8 mouse cellular contexts compared by ENCODE assay signal in genomic region chr7:25675405-25675804, GRCm38 (mm10). TPM values are rescaled to one million over a fixed set of nuclear protein-coding genes. Genes with fewer than 3 reads are reported as not detected.
DNase-seq lines count a peak whose midpoint lies in the region; ATAC-seq and TF ChIP-seq lines count a peak whose summit lies in the region.

No protein-coding gene starts in this region.

- H3K9ac ChIP-seq in kidney, embryonic 16.5 days (replicated peaks; ENCODE audit: low read length) = no peak overlapping the region
- no peak overlapping the region for H3K9ac ChIP-seq in kidney, embryonic 15.5 days
- H3K9ac ChIP-seq in forebrain, embryonic 15.5 days (replicated peaks) = no peak overlapping the region
- H3K9ac ChIP-seq in hindbrain, postnatal 0 days (replicated peaks; ENCODE audit: low read length) = 0 out of 2 replicates have a peak overlapping the region, but pooled peaks have one; percentile 72
- no peak overlapping the region for H3K9ac ChIP-seq in midbrain, embryonic 14.5 days (replicated peaks; ENCODE audit: low read length)

- 35% methylated on average over 6 of the region's 6 CpGs for whole genome bisulfite sequencing in kidney, embryonic 16.5 days
- 48% methylated on average over 6 of the region's 6 CpGs for WGBS in kidney, embryonic 15.5 days
- WGBS in forebrain, embryonic 15.5 days = 49% methylated on average over 6 of the region's 6 CpGs
- 34% methylated on average over 6 of the region's 6 CpGs for WGBS in hindbrain, postnatal 0 days
- 44% methylated on average over 6 of the region's 6 CpGs for WGBS in midbrain, embryonic 14.5 days

- no peak for DNase-seq in hindbrain, postnatal 0 days (ENCODE audit: low spot score)
- no peak for DNase-seq in midbrain, embryonic 14.5 days
- DNase-seq in yolk sac, embryonic 10.5 days (ENCODE audit: low spot score) = no peak
- no peak for DNase-seq in frontal cortex, postnatal 36 days (ENCODE audit: low spot score in 2 of 2)
- DNase-seq in spleen, postnatal 10 days (ENCODE audit: low spot score in 2 of 2) = no peak

- no peak for ATAC-seq in kidney, embryonic 16.5 days (ENCODE audit: low FRiP score, low TSS enrichment)
- ATAC-seq in kidney, embryonic 15.5 days (replicated peaks; ENCODE audit: low FRiP score) = no peak
- no peak for ATAC-seq in forebrain, embryonic 15.5 days (replicated peaks)
- ATAC-seq in hindbrain, postnatal 0 days = 0 out of 2 replicates have a peak, but pooled peaks have one; percentile 8
- no peak for ATAC-seq in midbrain, embryonic 14.5 days (ENCODE audit: low FRiP score, low TSS enrichment)

- H3K36me3 ChIP-seq in kidney, embryonic 16.5 days (ENCODE audit: insufficient read depth, low read length) = no peaks in the 10 kb centered on the region
- H3K36me3 ChIP-seq in kidney, embryonic 15.5 days = no peaks in the 10 kb centered on the region
- no peaks in the 10 kb centered on the region for H3K36me3 ChIP-seq in forebrain, embryonic 15.5 days
- H3K36me3 ChIP-seq in hindbrain, postnatal 0 days (ENCODE audit: insufficient read depth, low read length) = no peaks in the 10 kb centered on the region
- no peaks in the 10 kb centered on the region for H3K36me3 ChIP-seq in midbrain, embryonic 14.5 days (ENCODE audit: control insufficient read depth, insufficient read depth, low read length)

- H3K9me3 ChIP-seq in kidney, embryonic 16.5 days (ENCODE audit: low read length) = no peaks in the 10 kb centered on the region
- no peaks in the 10 kb centered on the region for H3K9me3 ChIP-seq in kidney, embryonic 15.5 days (replicated peaks)
- H3K9me3 ChIP-seq in forebrain, embryonic 15.5 days = no peaks in the 10 kb centered on the region
- no peaks in the 10 kb centered on the region for H3K9me3 ChIP-seq in hindbrain, postnatal 0 days (ENCODE audit: low read length)
- H3K9me3 ChIP-seq in midbrain, embryonic 14.5 days (ENCODE audit: control insufficient read depth, low read length) = no peaks in the 10 kb centered on the region

- no peak for TF ChIP-seq CTCF in hindbrain, postnatal 0 days (IDR thresholded peaks at IDR 0.05; ENCODE audit: low read depth)

- H3K4me3 ChIP-seq in kidney, embryonic 16.5 days (ENCODE audit: low read length) = peak overlapping the region; percentile 46
- no peak overlapping the region for H3K4me3 ChIP-seq in kidney, embryonic 15.5 days (replicated peaks)
- peak overlapping the region; percentile 41; the same call in 1 of the 2 replicates for H3K4me3 ChIP-seq in forebrain, embryonic 15.5 days
- peak overlapping the region; percentile 51 for H3K4me3 ChIP-seq in hindbrain, postnatal 0 days (ENCODE audit: low read length)
- peak overlapping the region; percentile 43 for H3K4me3 ChIP-seq in midbrain, embryonic 14.5 days (replicated peaks; ENCODE audit: low read depth, low read length)

- peaks cover 36% of the 10 kb centered on the region for H3K27me3 ChIP-seq in kidney, embryonic 16.5 days (ENCODE audit: insufficient read depth, low read length)
- peaks cover 56% of the 10 kb centered on the region for H3K27me3 ChIP-seq in kidney, embryonic 15.5 days
- peaks cover 23% of the 10 kb centered on the region for H3K27me3 ChIP-seq in forebrain, embryonic 15.5 days
- H3K27me3 ChIP-seq in hindbrain, postnatal 0 days (ENCODE audit: insufficient read depth, low read length) = no peaks in the 10 kb centered on the region
- peaks cover 25% of the 10 kb centered on the region for H3K27me3 ChIP-seq in midbrain, embryonic 14.5 days (ENCODE audit: control insufficient read depth, insufficient read depth, low read length)

- no peak overlapping the region for H3K27ac ChIP-seq in kidney, embryonic 16.5 days (ENCODE audit: low read length)
- H3K27ac ChIP-seq in kidney, embryonic 15.5 days = no peak overlapping the region
- H3K27ac ChIP-seq in forebrain, embryonic 15.5 days (replicated peaks) = no peak overlapping the region
- H3K27ac ChIP-seq in hindbrain, postnatal 0 days = no peak overlapping the region
- H3K27ac ChIP-seq in midbrain, embryonic 14.5 days (replicated peaks; ENCODE audit: low read depth, low read length) = no peak overlapping the region

- H3K4me1 ChIP-seq in kidney, embryonic 16.5 days (ENCODE audit: insufficient read depth, low read length) = peaks cover 13% of the 10 kb centered on the region
- H3K4me1 ChIP-seq in kidney, embryonic 15.5 days = peaks cover 16% of the 10 kb centered on the region
- peaks cover 33% of the 10 kb centered on the region for H3K4me1 ChIP-seq in forebrain, embryonic 15.5 days
- H3K4me1 ChIP-seq in hindbrain, postnatal 0 days (ENCODE audit: insufficient read depth, low read length) = no peaks in the 10 kb centered on the region
- H3K4me1 ChIP-seq in midbrain, embryonic 14.5 days (ENCODE audit: control insufficient read depth, insufficient read depth, low read length) = peaks cover 12% of the 10 kb centered on the region; the same call in 1 of the 2 replicates

- peak overlapping the region; percentile 68; the same call in 1 of the 2 replicates for H3K4me2 ChIP-seq in kidney, embryonic 16.5 days (replicated peaks; ENCODE audit: low read depth, low read length)
- H3K4me2 ChIP-seq in kidney, embryonic 15.5 days = no peak overlapping the region
- H3K4me2 ChIP-seq in forebrain, embryonic 15.5 days (replicated peaks) = peak overlapping the region; percentile 55; the same call in 1 of the 2 replicates
- H3K4me2 ChIP-seq in hindbrain, postnatal 0 days (ENCODE audit: low read depth, low read length) = peak overlapping the region; percentile 68
- H3K4me2 ChIP-seq in midbrain, embryonic 14.5 days (ENCODE audit: low read length) = peak overlapping the region; percentile 61

RNA-seq across cellular contexts. Expression of gene Tmem91, which starts 0.4 kb away (rescaled TPM):
- polyA plus RNA-seq in kidney, embryonic 16.5 days (2015; fragmentation: Nextera tagmentation; extraction: Ambion mirVana) = 2.3 and 3.7 TPM in 2 replicates
- 2.4 and 2.8 TPM in 2 replicates for polyA plus RNA-seq in kidney, embryonic 15.5 days (2015; fragmentation: Nextera tagmentation; extraction: Ambion mirVana)
- polyA plus RNA-seq in forebrain, embryonic 15.5 days (2015; fragmentation: Nextera tagmentation; extraction: Ambion mirVana) = 14.4 and 17.0 TPM in 2 replicates
- total RNA-seq in hindbrain, postnatal 0 days (2014; rRNA removed) = 62.1 and 115 TPM in 2 replicates
- polyA plus RNA-seq in hindbrain, postnatal 0 days (2015; fragmentation: Nextera tagmentation; extraction: Ambion mirVana) = 182 and 185 TPM in 2 replicates
- polyA plus RNA-seq in midbrain, embryonic 14.5 days (2014; fragmentation: Nextera tagmentation; extraction: Ambion mirVana) = 32.8 and 46.5 TPM in 2 replicates

RNA-seq across cellular contexts. Expression of gene B9d2, which starts 5.2 kb away (rescaled TPM):
- 35.0 and 35.8 TPM in 2 replicates for polyA plus RNA-seq in kidney, embryonic 16.5 days (2015; fragmentation: Nextera tagmentation; extraction: Ambion mirVana)
- polyA plus RNA-seq in kidney, embryonic 15.5 days (2015; fragmentation: Nextera tagmentation; extraction: Ambion mirVana) = 28.4 and 32.3 TPM in 2 replicates
- polyA plus RNA-seq in forebrain, embryonic 15.5 days (2015; fragmentation: Nextera tagmentation; extraction: Ambion mirVana) = 39.2 and 39.4 TPM in 2 replicates
- 29.5 and 51.3 TPM in 2 replicates for total RNA-seq in hindbrain, postnatal 0 days (2014; rRNA removed)
- 50.8 and 55.6 TPM in 2 replicates for polyA plus RNA-seq in hindbrain, postnatal 0 days (2015; fragmentation: Nextera tagmentation; extraction: Ambion mirVana)
- 44.3 and 47.9 TPM in 2 replicates for polyA plus RNA-seq in midbrain, embryonic 14.5 days (2014; fragmentation: Nextera tagmentation; extraction: Ambion mirVana)

RNA-seq across cellular contexts. Expression of gene Tgfb1, which starts 11.4 kb away (rescaled TPM):
- 2.9 and 3.7 TPM in 2 replicates for polyA plus RNA-seq in kidney, embryonic 16.5 days (2015; fragmentation: Nextera tagmentation; extraction: Ambion mirVana)
- polyA plus RNA-seq in kidney, embryonic 15.5 days (2015; fragmentation: Nextera tagmentation; extraction: Ambion mirVana) = 3.0 and 3.1 TPM in 2 replicates
- polyA plus RNA-seq in forebrain, embryonic 15.5 days (2015; fragmentation: Nextera tagmentation; extraction: Ambion mirVana) = 0.62 and 0.74 TPM in 2 replicates
- total RNA-seq in hindbrain, postnatal 0 days (2014; rRNA removed) = 2.3 and 2.4 TPM in 2 replicates
- 0.76 and 0.98 TPM in 2 replicates for polyA plus RNA-seq in hindbrain, postnatal 0 days (2015; fragmentation: Nextera tagmentation; extraction: Ambion mirVana)
- 0.67 and 1.1 TPM in 2 replicates for polyA plus RNA-seq in midbrain, embryonic 14.5 days (2014; fragmentation: Nextera tagmentation; extraction: Ambion mirVana)

RNA-seq across cellular contexts. Expression of gene Exosc5, which starts 16.4 kb away (rescaled TPM):
- 90.0 and 92.6 TPM in 2 replicates for polyA plus RNA-seq in kidney, embryonic 16.5 days (2015; fragmentation: Nextera tagmentation; extraction: Ambion mirVana)
- polyA plus RNA-seq in kidney, embryonic 15.5 days (2015; fragmentation: Nextera tagmentation; extraction: Ambion mirVana) = 81.2 and 87.5 TPM in 2 replicates
- 50.5 and 51.8 TPM in 2 replicates for polyA plus RNA-seq in forebrain, embryonic 15.5 days (2015; fragmentation: Nextera tagmentation; extraction: Ambion mirVana)
- total RNA-seq in hindbrain, postnatal 0 days (2014; rRNA removed) = 27.9 and 33.9 TPM in 2 replicates
- 36.5 and 39.2 TPM in 2 replicates for polyA plus RNA-seq in hindbrain, postnatal 0 days (2015; fragmentation: Nextera tagmentation; extraction: Ambion mirVana)
- 38.3 and 41.3 TPM in 2 replicates for polyA plus RNA-seq in midbrain, embryonic 14.5 days (2014; fragmentation: Nextera tagmentation; extraction: Ambion mirVana)

RNA-seq across cellular contexts. Expression of gene Bckdha, which starts 16.6 kb away (rescaled TPM):
- polyA plus RNA-seq in kidney, embryonic 16.5 days (2015; fragmentation: Nextera tagmentation; extraction: Ambion mirVana) = 90.3 and 91.7 TPM in 2 replicates
- polyA plus RNA-seq in kidney, embryonic 15.5 days (2015; fragmentation: Nextera tagmentation; extraction: Ambion mirVana) = 65.2 and 70.1 TPM in 2 replicates
- polyA plus RNA-seq in forebrain, embryonic 15.5 days (2015; fragmentation: Nextera tagmentation; extraction: Ambion mirVana) = 57.8 and 62.1 TPM in 2 replicates
- 88.5 and 96.0 TPM in 2 replicates for total RNA-seq in hindbrain, postnatal 0 days (2014; rRNA removed)
- 56.1 and 60.4 TPM in 2 replicates for polyA plus RNA-seq in hindbrain, postnatal 0 days (2015; fragmentation: Nextera tagmentation; extraction: Ambion mirVana)
- polyA plus RNA-seq in midbrain, embryonic 14.5 days (2014; fragmentation: Nextera tagmentation; extraction: Ambion mirVana) = 40.6 and 46.3 TPM in 2 replicates
